Mouse (Mus musculus): ENCODE data around the gene Blm.

DNA sequence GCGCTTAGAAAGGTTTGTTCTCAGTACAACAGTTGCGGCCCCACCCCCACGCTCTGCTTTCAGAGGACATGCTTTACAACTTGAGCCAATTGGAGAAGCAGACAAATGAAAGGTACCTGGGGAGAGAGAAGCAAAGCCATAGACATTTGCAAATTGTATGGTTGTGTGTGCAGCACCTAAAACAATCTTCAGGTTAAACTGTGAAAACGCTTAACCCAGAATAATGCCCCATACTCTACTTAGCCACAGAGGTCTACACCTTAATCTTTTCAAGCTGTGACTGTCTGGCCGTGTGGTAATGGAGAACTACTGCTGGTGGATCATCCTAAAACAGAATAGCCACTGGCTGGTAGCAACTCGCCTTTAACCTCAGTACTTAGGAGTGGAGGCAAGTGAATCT lies 8.2 kb downstream of the Blm start:
- TF ChIP-seq CTCF (IDR thresholded peaks at IDR 0.05; ENCODE audit: extremely low read depth, insufficient read depth, insufficient read length, insufficient replicate concordance) (no peak), POLR2A (IDR thresholded peaks at IDR 0.05; ENCODE audit: low read depth, low read length) (no peak)
